Mouse (Mus musculus) small intestine, adult 2 months (tissue): ENCODE measurements around the gene Slc17a2.

Experiments
- CTCF ChIP-seq: fragments of 200-500 bp; IDR thresholded peaks from 2 replicates; pipeline ENCODE4 v1.5.1; 2012; ENCODE audit warnings: low read depth, mild to moderate bottlenecking, control low read depth, inconsistent platforms, low read length, moderate library complexity, mixed read lengths; ENCODE audit not compliant: insufficient replicate concordance, insufficient read length; ENCODE audit errors: extremely low read depth
- POLR2A ChIP-seq: fragments of 200-500 bp; IDR thresholded peaks from 2 replicates; pipeline ENCODE4 v1.6.1; 2012; ENCODE audit warnings: low read depth, mild to moderate bottlenecking, control low read depth, inconsistent platforms, low read length, moderate library complexity

DNA sequence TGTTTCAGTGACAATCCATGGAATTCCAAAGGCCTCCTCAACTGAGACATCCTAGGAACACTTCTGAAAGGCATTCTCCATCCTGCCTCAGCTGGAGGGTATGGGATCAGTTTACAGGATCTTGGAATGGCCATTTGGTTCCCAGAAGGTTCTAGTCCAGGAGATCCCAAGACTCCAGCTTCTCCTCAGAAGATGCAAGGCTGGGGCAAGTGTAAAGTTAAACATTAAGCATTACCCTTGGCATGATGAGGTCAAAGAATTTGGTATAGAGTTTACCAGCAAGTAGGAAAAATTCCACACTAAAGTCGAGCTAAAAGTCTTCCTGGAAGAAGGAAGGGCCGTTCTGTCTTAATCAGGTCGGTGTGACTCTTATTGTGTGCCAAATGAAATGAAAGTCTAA lies 63.2 kb downstream of the Slc17a2 start:
- TF ChIP-seq CTCF (no peak), POLR2A (no peak)
